Mouse (Mus musculus) intestine, postnatal 0 days (tissue): ENCODE data around the gene Atp5l. TPM values are rescaled to one million over a fixed set of nuclear protein-coding genes. Genes with fewer than 3 reads are reported as not detected.

Source experiments
- ATAC-seq: fragments of 200-750 bp; cut with Nextera tagmentation; 2 replicates; pipeline ENCODE4 v1.8.0; 2017; ENCODE audit warnings: mild to moderate bottlenecking, moderate TSS enrichment, moderate library complexity
- H3K27ac ChIP-seq: fragments of 300-500 bp; sonication (generic); 2 replicates; pipeline ENCODE4 v1.5.1; 2014; ENCODE audit warnings: mild to moderate bottlenecking, low read depth, low read length, moderate library complexity
- H3K27me3 ChIP-seq: fragments of 300-500 bp; sonication (generic); replicated peaks from 2 replicates; pipeline ENCODE4 v1.6.1; 2014; ENCODE audit warnings: low read length, mixed read lengths; ENCODE audit not compliant: control insufficient read depth, insufficient read depth
- H3K36me3 ChIP-seq: fragments of 300-500 bp; sonication (generic); 2 replicates; pipeline ENCODE4 v1.6.1; 2014; ENCODE audit warnings: mild to moderate bottlenecking, moderate library complexity; ENCODE audit not compliant: control insufficient read depth, insufficient read depth
- H3K4me1 ChIP-seq: fragments of 300-500 bp; sonication (generic); replicated peaks from 2 replicates; pipeline ENCODE4 v1.6.1; 2014; ENCODE audit warnings: antibody characterized with exemption, low read length, mixed read lengths; ENCODE audit not compliant: control insufficient read depth, insufficient read depth
- H3K4me2 ChIP-seq: fragments of 300-500 bp; sonication (generic); replicated peaks from 2 replicates; pipeline ENCODE4 v1.6.1; 2014; ENCODE audit warnings: low read depth, mild to moderate bottlenecking, moderate library complexity
- H3K4me3 ChIP-seq: fragments of 300-500 bp; sonication (generic); 2 replicates; pipeline ENCODE4 v1.5.1; 2014; ENCODE audit warnings: low read depth, low read length
- H3K9ac ChIP-seq: fragments of 300-500 bp; sonication (generic); 2 replicates; pipeline ENCODE4 v1.6.1; 2014; ENCODE audit warnings: mild to moderate bottlenecking, low read depth, low read length
- H3K9me3 ChIP-seq: fragments of 300-500 bp; sonication (generic); 2 replicates; pipeline ENCODE4 v1.6.1; 2016; ENCODE audit warnings: mixed run types; ENCODE audit not compliant: control insufficient read depth
- CTCF ChIP-seq: sonication (generic); IDR thresholded peaks from 2 replicates; pipeline ENCODE4 v1.5.1; 2016; ENCODE audit warnings: low read depth, mild to moderate bottlenecking, control low read depth, antibody characterized with exemption, moderate library complexity
- WGBS: fragments of 180-500 bp; shearing (Covaris S2); extraction: QIAGEN DNeasy Blood & Tissue Kit; methylation state at CpG from one replicate; pipeline ENCODE4 v1.1.7; 2014; 5-methylcytosine and 5-hydroxymethylcytosine counted together
- polyA plus RNA-seq: library from polyadenylated mRNA; unstranded; fragments of >200 nt; fragmentation: Nextera tagmentation; extraction: Ambion mirVana; gene quantifications from 2 replicates; pipeline ENCODE4 v1.2.1, GENCODE M21; 2015

Gene Atp5l
- polyA plus RNA-seq, 1 experiment from 2014 or later = 1,336 TPM

DNA sequence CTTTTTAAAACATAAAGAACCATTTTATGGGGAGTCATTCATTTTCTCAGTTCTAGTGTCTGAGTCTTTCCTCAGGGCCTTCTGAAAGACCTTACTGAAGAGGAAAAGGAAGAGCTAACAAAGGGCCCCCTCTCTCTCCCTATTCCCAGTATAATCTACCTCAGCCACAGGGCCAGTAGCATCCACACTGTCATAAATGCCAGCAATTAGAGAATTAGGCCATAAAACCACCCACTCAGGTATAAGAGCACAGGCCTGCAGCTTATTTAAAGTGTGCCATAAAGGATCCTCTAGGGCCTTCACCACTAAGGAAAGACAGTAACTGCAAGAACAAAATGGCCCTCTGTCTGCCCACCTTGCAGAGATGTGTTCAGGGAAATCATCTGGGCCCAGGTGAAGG is 46.3 kb downstream of the Atp5l start:
- no peak overlapping the region for H3K27ac ChIP-seq
- H3K9ac ChIP-seq = no peak overlapping the region
- TF ChIP-seq CTCF = no peak
- no peak for ATAC-seq
- no peaks in the 10 kb centered on the region for H3K9me3 ChIP-seq
- H3K27me3 ChIP-seq = no peaks in the 10 kb centered on the region
- peaks cover 3% of the 10 kb centered on the region; the same call in 1 of the 2 replicates for H3K36me3 ChIP-seq
- no peak overlapping the region for H3K4me2 ChIP-seq
- H3K4me1 ChIP-seq = 0 out of 2 replicates have a peak, but pooled peaks cover 8% of the 10 kb centered on the region
- no peak overlapping the region for H3K4me3 ChIP-seq

DNA sequence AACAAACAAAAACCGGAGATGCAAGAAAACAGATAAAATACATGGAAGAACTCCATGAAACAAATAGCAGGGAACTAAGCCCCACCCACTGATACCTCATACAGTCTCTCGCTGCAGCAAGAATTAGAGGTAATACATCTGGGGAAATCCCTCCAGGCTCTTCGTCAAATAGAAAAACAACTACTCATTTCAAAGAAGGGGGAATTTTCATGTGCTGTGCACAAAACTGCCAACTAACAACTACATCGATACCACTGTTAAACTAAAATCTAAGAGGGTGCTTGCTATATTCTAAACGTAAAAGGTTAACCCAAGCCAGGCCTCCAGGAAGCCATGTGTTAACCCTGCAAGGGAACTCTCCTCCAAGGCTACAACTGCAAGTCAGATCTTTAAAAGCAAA is 46.9 kb downstream of the Atp5l start:
- Histone ChIP-seq H3K4me3 (no peak overlapping the region), H3K36me3 (peaks cover 3% of the 10 kb centered on the region; the same call in 1 of the 2 replicates), H3K4me2 (peak overlapping the region; percentile 24; the same call in 1 of the 2 replicates), H3K27ac (no peak overlapping the region), H3K27me3 (no peaks in the 10 kb centered on the region), H3K9me3 (no peaks in the 10 kb centered on the region), H3K9ac (no peak overlapping the region), H3K4me1 (0 out of 2 replicates have a peak, but pooled peaks cover 9% of the 10 kb centered on the region)
- TF ChIP-seq CTCF = no peak
- 27% methylated on average over 5 of the region's 5 CpGs for WGBS
- ATAC-seq = no peak

DNA sequence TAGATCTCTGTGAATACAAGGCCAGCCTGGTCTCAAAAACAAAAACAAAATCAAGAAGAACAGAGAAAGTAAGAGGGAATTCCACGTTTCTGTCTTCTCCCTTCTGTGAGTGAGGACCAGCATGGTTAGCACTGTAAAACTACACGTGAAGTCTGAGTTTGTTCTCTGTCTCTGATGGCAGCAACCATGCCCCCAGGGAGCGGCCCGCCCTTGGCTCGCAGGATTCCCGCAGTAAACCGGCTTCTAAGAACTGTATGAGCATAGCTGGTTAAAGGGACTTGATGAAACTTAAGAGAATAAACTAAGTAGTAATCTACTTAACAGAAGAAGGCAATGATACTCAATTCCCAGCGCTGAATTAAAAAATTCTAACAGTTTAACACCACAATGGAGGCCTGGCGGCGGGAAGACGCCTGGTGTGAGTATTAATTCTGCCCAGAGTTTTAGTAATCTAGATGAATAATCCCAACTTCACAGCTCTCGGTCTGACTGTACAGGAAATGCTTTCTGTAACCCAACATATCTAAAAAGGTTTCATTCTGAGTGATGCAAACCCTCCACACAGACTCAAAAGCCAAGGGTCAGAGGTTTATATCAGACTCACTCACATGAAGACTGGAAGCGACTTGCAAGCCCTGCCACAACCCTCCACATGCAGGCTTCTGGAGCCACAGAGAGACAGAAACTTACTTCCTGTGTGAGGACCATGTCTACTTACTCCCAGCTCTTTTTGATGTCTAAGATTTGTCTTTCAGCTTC is 52.0 kb downstream of the Atp5l start:
- WGBS = 77% methylated on average over 13 of the region's 13 CpGs

DNA sequence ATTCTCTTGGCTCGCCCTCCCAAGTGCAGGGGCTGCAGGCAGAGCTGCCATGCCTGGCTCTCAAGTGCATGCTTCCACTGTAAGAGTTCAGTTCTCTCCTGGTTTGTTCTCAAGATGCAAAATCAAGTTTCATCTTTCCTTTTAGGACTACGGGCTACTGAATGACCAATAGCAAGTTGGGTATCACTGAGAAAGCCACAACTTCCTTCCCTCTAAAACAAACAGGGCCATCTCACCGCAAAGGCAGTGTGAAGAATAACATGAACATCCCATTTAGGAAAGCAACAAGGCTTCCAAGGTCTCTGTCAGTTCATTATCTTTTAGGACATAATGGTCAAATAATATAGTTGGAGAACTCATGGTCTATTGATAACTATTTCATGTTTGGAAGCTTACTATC is 52.9 kb downstream of the Atp5l start:
- 73% methylated on average over 3 of the region's 3 CpGs for WGBS
- Histone ChIP-seq H3K27me3 (no peaks in the 10 kb centered on the region), H3K9ac (no peak overlapping the region), H3K36me3 (peaks cover 18% of the 10 kb centered on the region), H3K27ac (no peak overlapping the region), H3K4me1 (0 out of 2 replicates have a peak, but pooled peaks cover 16% of the 10 kb centered on the region), H3K4me2 (no peak overlapping the region), H3K9me3 (no peaks in the 10 kb centered on the region), H3K4me3 (no peak overlapping the region)
- no peak for TF ChIP-seq CTCF
- ATAC-seq = no peak

More for the DNA sequence above, 52.0 kb downstream of the Atp5l start:
- H3K9me3 ChIP-seq = no peaks in the 10 kb centered on the region
- no peak overlapping the region for H3K4me3 ChIP-seq
- peaks cover 12% of the 10 kb centered on the region for H3K36me3 ChIP-seq
- no peak for TF ChIP-seq CTCF
- no peak overlapping the region for H3K27ac ChIP-seq
- H3K4me1 ChIP-seq = 0 out of 2 replicates have a peak, but pooled peaks cover 16% of the 10 kb centered on the region
- no peaks in the 10 kb centered on the region for H3K27me3 ChIP-seq
- H3K4me2 ChIP-seq = no peak overlapping the region
- no peak overlapping the region for H3K9ac ChIP-seq
- no peak for ATAC-seq

DNA sequence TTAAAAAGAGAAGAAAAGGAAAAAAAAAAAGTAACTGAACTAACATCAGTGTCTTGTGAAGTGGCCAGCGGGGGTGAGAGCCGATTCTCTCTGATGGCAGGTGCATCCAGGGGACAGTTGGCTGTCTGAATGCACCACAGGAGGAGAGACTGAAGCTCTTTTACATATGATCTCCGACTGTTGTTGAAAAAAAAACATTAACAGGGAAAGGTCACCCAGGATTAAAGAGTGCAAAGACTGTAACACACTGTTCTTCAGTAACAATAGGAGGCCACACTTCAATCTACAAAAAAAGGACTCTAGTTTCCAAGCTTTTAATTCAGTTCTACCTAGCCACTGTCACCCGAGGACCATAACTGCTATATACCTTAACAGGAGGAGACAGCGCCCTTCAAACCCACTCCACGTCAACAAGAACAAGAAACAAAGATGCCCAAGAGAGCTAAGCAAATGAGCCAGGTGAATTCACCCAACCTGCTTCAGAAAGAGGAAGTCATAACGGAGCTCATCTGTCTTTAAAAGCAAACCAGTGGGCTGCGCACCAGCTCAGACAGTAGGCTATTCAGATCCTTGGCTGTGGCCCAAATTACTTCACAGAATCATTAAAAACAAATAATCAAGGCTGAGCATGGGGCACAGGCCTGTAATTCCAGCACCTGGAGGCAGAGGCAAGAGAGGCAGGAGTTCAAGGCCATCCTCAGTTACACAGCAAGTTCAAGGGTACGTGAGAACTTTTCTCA is 53.9 kb downstream of the Atp5l start:
- no peak overlapping the region for H3K27ac ChIP-seq
- no peak overlapping the region for H3K4me3 ChIP-seq
- no peak overlapping the region for H3K4me2 ChIP-seq
- no peak for ATAC-seq
- no peak overlapping the region for H3K9ac ChIP-seq
- H3K36me3 ChIP-seq = peaks cover 18% of the 10 kb centered on the region
- no peak for TF ChIP-seq CTCF
- WGBS = 50% methylated on average over 9 of the region's 9 CpGs
- no peaks in the 10 kb centered on the region for H3K27me3 ChIP-seq
- H3K9me3 ChIP-seq = no peaks in the 10 kb centered on the region
- H3K4me1 ChIP-seq = 0 out of 2 replicates have a peak, but pooled peaks cover 16% of the 10 kb centered on the region

Other genes with a start within 250 kb of the Atp5l start
- gene Treh, start 247.5 kb downstream of the Atp5l start, polyA plus RNA-seq = 2.1 and 2.4 TPM in 2 replicates
- gene Phldb1, start 185.5 kb downstream of the Atp5l start, polyA plus RNA-seq = 6.2 and 6.9 TPM in 2 replicates
- gene Arcn1, start 152.9 kb downstream of the Atp5l start, polyA plus RNA-seq = 113 and 121 TPM in 2 replicates
- gene Ift46, start 152.8 kb downstream of the Atp5l start, polyA plus RNA-seq = 52.8 and 56.9 TPM in 2 replicates
- 4.2 and 4.9 TPM in 2 replicates for gene Tmem25, start 121.4 kb downstream of the Atp5l start, polyA plus RNA-seq
- 3.2 and 4.0 TPM in 2 replicates for gene Ttc36, start 117.7 kb downstream of the Atp5l start, polyA plus RNA-seq
- 2.9 and 3.4 TPM in 2 replicates for gene Kmt2a, start 39.4 kb downstream of the Atp5l start, polyA plus RNA-seq
- 12.7 and 12.9 TPM in 2 replicates for gene Ube4a, start 44.9 kb upstream of the Atp5l start, polyA plus RNA-seq
- gene Cd3g, start 59.7 kb upstream of the Atp5l start, polyA plus RNA-seq = 0.61 and 0.78 TPM in 2 replicates
- gene Cd3d, start 61.0 kb upstream of the Atp5l start, polyA plus RNA-seq = 0.51 and 0.95 TPM in 2 replicates
- gene Cd3e, start 88.9 kb upstream of the Atp5l start, polyA plus RNA-seq = 0.37 and 0.74 TPM in 2 replicates
- gene Mpzl2, start 119.1 kb upstream of the Atp5l start, polyA plus RNA-seq = 9.1 and 11.0 TPM in 2 replicates
- 6.5 and 7.5 TPM in 2 replicates for gene Mpzl3, start 134.4 kb upstream of the Atp5l start, polyA plus RNA-seq
- gene Jaml, start 158.4 kb upstream of the Atp5l start, polyA plus RNA-seq = 221 and 255 TPM in 2 replicates
- gene Scn2b, start 197.0 kb upstream of the Atp5l start, polyA plus RNA-seq = 0.96 and 1.1 TPM in 2 replicates
- gene Scn4b, start 217.7 kb upstream of the Atp5l start, polyA plus RNA-seq = 0.04 TPM in 1 of 2 replicates, not detected in the other